Mouse (Mus musculus) Muller cell, postnatal 12 days (primary cell): ENCODE measurements around the gene Me1.

ENCODE experiments used
- DNase-seq: peaks from one replicate; pipeline ENCODE4 v3.0.0-alpha.2; 2015; ENCODE audit errors: inconsistent ontology term

Me1 gene

DNA sequence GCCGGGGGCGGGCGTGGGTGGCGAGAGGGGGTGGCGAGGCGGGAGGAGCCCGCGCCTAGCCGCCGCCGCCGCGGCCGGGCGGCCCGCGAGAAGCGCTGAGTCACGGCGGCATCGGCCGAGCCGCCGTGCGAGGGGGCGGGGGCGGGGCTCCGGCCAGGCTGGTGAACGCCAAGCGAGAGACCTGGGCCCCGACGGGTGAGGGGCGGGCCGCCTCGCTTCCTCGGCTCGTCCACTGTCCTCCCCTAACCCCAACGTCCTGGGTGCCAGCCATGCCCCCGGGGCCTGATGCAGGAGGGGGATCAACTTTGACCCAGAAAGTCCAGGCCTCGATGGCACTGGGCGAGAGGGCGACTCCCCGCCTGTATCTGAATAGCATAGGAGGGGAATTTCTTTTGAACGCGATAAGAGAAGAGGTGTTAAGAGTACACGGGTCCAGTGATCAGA, at the start of gene Me1:
Gene Me1 (minus strand): TSS at position 136 of the 444 bp plus-strand sequence.
- DNase-seq = peak; percentile 82

DNA sequence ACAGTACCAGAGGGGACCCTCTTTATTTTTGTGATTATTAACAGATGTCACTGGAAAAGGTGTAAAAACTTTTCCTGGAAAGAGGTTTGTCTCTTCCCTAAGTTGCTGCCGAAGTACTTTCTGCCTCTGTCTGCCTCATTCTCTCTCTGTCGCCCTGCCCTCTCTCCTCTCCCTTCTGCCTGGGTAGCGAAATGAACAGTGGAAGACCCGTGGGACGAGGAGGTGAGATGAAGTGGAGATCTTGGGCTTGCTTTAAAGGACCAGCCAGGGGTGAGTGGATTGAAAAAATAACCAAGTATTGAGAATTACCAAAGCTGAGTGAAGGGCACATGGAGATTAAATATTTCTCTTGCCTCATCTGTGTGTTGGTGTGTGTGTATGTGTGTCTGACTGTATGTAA, 48.3 kb upstream of the Me1 start:
- DNase-seq = no peak

DNA sequence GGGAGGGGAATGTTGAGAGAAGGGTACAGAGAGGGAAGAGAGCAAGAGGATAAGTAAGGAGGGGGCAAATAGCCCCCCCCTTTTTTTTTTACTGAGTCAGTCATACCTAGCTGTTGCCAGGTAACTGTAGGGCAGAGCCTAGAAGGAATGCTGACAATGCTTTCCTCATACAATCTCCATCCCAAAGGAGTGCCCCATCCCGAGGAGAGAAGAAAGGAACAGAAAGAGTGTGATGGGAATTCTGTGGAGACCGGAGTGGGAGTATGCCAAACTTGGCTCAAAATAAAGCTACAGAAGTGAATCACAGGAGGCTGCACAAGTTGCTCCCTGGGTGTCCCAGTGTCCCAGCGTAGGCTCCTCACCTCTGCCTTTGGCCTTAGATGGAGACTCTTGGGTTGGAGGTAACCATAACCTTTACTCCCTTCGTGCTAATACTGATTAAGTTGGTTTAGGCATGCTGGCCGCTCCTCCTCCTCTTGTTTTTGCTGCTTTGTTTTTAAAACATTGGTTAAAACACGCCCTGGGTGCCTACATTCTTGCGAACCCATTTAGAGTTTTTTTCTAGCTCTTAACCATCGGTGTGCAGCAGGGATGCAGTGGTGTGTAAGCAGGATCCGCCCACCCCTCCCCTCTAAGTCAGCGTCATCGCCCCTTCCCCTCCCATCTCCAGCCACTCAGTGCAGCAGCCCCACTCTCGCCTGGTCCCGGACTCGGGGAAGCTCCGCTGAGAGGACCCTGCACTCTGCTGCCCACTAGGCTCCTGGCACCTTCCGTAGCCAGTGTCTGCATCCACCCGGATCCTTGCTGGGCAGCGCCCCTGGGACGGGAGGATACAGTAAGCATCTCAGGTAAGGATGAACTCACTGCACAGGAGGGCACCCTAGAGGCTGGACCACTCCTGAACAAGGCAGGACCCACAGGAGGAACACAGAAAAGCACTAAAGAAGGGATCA, 47.5 kb upstream of the Me1 start, which contains the start of gene Prss35:
Gene Prss35 (plus strand): TSS at position 691 of the 953 bp plus-strand sequence.
- peak; percentile 67 for DNase-seq

DNA sequence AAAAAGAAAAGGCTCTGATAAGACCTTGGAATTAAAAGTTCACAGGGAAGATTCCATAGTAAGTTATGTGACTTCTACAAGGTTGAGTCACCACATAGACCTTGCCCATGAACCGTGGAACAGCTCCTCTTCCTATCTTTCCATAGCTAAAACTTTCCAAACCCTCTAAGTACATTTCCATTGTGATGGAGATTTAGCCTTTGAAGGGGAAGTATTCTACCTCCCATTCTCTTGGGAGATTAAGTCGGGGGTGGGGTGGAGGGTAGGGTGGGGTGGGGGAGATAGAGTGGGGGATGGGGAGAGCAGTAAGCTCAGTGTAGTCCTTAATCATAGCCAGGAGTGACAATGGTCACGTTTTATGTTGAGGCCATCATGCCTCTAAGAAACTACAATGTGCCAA, 44.2 kb upstream of the Me1 start:
- DNase-seq = no peak

DNA sequence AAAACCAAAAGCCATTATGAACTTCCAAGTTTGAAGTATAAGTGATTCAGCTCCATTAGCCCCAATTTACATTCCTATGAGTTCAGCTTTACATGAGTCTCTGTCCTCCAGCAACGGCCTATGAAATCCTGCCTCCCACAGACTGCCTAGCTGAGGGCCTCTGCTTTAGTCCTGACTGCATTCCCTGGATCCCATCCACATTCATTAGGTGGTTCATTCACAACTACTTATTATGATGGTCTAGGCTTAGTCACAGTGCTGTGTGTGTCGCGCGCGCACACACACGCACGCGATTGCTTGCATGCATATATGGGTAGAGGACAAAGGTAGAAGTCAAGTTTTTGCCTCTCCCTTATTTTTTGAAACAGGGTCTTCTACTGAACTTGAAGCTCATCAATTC, 43.0 kb upstream of the Me1 start:
- peak; percentile 66 for DNase-seq

DNA sequence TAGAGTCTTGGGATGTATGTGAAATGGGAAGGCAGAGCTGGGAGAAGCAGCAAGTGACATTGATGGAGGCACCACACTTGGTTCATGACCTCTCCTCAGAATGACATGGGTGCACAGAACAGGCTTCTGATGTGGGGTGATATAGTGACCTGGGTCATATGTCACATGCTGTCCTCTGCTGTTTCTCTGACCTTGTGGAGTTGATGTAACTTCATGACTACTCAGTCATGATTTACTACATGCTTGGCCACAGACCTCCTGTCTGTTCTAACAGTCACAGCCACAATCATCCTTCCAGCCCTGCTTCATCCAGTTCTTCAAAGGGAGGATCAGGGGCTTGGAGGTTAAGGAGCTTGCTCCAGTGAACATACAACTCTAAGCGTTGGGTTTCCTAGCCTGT, 42.3 kb upstream of the Me1 start:
- DNase-seq = no peak

DNA sequence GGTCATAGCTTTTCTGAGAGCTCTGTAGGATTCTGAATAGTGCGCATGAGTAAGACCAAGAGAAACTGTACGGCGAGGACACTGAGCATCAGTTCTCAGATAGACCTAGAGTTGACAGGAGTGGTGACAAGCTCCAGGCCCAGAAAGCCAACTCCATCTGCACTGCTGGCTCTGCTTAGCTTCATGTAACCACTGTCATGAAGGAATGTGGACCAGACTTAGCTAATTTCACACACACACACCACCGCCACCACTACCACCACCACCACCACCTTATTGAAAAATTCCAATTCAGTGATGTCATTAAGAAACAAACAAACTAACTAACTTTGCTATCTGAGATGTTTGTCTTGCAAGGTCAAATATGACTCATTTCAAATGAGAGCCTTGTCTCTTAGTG, 41.2 kb upstream of the Me1 start:
- peak; percentile 25 for DNase-seq

DNA sequence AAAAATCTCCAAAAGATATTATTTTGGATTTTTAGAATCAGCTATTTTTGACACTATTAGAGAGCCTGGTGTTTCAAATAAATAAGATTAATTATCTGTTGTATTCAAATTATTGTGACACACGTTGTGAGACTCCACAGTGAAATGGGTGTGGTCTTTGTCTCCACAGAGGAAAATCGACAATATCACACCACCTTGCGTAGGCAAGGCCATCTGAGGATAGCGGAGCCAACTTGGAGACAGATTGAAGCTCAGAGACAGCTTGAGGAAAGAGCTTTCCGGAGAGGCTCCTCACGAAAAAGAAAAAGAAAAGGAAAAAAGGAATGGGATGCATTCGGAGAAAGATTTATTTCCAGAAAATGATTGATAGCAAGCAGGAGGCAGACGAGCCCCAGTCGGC, 39.0 kb upstream of the Me1 start:
- no peak for DNase-seq

DNA sequence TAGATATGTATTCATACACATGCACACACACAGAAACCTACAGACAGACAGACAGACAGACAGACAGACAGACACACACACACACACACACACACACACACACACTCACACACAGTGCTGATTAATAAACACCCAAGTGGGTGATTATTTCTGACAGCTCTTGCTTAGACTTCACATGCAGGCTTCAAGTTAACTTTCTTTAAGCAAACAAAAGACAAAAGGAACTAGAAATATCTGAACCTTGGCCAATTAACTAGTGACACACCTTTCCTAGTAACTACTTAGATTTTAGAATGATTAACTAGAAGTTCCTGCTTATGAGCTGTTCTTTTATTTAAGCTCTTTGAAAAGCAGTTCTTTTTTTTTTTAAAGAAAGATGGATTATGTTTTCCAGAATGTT, 38.6 kb upstream of the Me1 start:
- no peak for DNase-seq

DNA sequence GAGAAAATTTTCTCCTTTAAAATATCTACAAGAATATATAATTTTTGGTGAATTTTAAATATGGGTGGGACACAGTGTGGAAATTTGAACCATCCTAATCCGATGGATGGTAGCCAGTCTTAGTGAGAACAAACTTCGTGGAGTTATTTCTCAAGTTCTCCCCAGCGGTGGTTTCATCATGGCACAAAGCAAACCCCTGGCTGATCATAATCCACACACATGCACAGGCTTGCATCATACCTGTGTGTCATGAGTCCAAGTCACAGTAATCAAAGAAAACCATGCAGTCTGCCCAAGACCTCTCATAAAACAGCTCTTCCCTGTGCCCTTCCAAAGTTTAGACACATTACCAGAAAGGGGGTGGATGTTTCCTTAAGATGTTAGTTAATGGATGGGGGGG, 34.1 kb upstream of the Me1 start:
- DNase-seq = no peak

DNA sequence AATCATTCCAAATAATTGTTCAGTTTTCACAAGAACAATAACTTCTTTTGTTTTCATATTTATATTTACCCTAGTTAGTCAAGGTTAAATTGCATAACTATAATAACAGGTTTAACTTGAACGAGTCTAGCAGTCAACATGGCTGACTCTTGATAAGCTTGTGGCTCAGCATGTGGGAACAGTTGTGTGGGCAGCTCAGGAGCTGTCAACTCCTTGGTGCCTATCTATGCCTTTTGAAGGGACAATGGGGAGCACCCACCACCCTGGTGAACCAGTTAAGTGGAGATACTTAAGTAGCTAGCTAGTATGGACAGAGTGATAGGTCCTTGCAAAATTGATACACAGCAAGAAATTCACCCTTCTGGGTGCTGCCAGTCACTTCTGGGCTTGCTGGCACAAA, 33.3 kb upstream of the Me1 start:
- no peak for DNase-seq

DNA sequence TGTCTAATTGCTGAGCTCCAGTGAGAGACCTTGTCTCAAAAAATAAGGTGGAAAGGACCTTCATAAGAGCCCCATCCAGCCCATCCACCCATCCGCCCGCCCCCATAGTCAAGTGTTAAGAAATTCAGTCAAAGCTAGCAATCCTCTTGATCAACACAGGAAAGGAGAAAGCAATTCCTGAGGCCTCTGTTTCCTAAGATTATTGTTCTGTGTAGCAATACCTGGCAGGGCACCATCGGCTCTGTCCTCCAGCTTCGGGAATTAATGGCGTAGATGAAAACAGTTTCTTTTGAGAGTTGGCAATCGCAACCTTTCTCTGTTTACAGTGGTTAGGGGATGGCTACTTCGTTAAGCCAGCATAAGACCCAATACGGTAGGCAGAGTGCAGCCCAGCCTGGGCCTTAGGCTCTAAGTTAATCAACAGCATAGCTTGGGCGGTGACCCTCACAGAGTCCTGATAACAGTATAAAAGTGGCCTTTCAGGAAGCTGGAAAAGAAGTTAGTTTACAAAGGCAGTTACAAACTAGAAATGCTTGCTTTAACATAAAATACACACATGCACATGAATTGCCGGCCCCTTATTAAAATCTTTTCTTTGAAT, 32.6 kb upstream of the Me1 start:
- no peak for DNase-seq

DNA sequence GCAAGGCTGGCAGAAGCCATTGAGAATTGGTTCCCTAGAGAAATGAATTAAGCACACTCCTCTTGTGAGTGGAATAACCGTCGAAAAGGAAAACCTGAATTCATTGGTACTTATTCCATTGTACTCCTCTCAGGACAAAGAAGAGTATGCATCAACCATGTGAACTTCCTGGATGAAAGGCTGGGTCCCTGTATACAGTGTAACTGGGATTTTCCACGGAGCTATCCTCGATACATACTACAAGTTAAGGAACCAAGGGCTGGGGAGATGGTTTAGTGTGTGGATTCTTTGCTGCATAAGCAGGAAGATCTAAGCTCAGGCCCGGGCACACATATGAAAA, 30.6 kb upstream of the Me1 start:
- no peak for DNase-seq

DNA sequence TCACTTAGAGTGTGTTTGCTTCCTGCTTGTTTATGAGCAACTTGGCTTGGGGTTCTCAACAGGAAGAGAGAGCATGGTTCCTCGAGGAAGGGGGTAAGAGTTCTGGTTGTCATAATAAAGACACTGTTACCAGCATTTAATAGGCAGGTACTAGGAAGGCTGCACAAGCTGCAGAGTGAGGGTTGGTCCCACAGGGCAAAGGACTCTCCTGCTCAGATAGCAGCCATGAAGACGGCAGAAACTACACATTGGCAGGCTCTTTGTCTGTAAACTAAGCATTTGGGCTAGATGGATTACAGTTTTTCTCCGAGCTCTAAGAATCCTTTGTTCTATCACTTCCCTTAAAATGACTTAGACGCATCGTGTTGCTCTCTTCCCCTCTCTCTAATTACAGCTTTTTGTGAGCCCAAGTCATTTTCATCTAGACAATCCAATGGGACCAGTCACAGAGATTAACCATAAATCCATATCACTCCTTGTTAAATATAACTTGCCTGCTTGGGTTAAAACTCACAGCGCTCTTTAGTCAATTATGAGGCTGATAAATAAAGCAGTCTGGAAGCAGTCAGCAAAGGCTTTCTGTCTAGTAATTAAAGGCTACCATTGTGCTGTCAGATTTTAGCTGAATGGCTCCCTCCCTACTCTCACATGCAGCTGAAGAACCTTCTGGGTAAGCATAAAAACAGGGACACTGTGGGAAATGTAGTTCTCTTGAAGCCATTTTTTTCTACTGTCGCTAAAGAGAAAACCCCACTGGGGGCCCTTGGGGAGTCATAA, 30.0 kb upstream of the Me1 start:
- no peak for DNase-seq

DNA sequence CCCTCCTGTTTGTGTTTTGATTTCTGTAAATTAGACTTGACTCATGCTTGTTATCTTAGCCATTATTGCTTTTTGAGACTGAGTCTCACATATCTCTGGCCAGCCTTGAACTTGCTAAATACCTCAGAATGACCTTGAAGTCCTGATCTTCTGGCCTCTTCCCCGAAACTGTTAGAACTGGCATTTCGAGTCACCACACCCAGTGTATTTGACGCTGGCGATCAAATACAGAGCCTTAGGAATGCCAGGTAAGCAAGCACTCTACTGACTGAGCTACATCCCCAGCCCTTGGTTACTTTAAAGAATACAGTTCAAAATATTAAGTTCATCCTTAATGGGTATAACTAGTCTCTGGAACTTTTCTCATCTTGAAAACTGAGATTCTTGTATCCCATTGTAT, 29.3 kb upstream of the Me1 start:
- DNase-seq = no peak

DNA sequence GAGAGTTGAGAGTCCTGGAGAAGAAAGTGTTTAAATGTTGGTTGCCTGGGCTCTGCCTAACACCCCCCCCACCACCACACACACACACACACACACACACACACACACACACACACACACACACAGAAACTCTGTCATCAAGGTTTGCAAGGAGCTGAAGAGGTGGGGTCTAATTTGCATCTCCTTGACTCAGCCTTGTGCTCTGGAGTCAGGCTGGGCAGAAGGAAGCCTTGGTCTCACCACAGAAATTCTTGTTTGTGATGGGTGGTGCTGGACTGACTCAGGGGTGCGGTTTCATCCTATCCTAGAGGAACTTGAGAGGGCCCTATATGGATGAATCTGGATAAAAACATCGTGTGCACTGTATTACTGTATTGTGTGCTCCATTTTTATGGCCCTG, 25.0 kb upstream of the Me1 start:
- DNase-seq = no peak

DNA sequence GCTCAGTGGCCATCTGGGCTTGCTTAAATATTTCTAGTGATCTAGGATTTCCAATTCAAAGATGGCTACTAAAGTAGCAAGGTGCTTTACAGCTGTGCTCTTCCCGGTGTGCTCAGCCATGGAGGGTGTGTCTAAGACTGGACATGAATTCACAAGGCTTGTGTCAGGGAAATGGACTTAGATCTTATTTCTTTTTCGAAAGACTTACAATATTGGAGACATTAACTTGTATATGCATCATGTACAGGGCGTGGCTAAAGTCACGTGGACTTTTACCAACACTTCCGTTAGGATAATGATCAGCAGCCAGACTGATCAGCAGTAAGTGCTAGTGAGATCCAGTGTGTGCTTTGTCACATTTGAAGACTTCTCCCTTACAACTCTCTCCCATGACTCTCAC, 24.5 kb upstream of the Me1 start:
- DNase-seq = no peak

DNA sequence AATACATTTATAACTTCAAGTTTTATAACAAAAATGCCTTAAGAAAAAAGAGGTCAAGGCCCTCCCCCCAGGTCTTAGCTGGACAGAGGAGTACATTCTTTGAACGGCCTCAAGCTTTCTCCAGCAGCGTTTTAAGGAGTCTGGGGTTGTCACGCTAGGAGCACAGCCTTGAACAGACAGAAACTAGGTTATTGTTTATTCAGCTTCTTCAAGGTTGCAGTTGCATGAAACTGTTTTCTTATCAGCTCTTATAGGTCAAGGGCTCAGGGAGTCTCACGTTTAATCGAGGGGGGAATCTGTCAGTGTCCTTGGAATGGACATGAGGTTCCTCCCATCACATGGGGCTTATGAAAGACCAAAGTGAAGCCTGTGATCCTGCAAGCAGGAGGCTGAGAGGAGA, 21.4 kb upstream of the Me1 start:
- no peak for DNase-seq

DNA sequence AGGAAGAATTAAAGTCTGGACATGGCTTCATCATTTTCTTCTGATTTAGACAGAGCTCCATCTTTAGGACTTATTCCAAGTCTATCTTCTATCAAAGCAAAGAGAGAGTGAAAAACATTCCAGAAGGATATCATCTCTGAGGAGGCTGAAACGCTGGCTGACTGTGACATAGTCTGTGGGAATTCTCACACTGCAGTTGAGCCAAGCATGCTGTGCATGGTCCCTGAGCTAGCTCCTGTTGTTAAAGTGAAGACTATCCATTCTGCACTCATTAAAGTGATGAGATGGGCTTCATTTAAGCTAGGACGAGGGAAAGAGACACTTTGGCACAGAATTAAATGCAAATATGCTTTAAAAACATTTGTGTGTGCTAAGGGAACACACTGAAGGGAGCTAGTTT, 20.8 kb upstream of the Me1 start:
- DNase-seq = no peak

DNA sequence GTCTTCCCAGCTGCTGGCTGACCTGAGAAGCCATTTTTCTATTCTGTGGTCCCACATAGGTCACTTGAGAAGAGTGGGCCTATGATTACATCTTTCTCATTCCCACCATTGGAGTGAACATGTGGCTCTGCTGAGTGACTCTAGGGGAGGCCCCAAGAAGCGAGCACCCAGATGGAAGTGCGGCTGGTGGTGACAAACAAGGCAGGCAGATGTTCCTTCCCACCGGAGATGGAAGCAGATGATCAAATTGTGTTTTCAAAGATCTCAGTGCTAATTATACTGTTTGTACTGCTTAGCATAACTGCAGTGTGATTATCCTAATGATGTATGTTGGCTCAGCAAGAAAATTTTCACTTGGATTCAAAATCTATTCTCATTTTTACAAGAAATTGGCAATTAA, 18.3 kb upstream of the Me1 start:
- no peak for DNase-seq

DNA sequence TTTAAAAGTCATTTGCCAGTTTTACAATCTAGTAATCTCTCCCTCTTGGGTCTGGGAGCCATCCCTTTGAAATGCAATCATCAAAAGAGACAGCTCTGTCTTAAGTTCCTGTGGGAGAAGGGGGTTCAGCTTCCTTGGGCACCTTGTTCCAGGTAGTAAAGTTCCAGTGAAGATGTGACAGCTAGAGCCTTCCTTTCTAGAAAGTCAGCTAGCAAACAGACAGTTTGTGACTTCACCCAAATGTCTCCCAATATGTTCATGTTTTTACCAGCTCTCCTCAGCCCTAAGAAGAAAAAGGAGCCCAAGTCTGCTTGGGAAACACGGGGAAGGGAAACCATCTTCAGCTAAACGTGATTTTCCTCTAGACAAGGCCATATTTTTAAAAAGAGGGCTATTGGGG, 16.9 kb upstream of the Me1 start:
- no peak for DNase-seq

DNA sequence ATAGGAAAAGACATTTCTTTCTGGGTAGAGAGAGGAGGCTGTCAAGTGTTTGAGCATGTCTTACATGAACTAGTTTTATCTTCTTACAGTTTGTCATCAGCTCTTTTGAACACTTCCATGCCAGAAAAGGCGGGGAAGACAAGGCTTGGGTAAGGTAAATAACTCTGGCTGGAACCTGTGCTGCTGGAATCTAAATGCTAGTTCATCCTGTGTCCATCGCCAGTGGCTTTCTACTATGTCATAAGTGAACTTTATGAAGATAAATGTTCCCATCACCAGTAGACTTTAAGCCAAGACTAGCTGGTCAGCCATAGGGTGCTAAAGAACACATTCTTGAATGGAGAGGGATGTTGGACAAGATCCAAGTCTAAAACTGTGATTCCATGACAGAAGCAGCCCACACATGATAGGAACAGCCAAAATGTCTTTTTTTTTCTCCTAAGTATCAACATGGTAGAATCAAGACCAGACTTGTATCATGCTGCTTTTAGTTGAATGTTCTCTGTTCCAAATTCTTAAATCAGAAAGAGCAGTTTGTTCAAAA, 14.4 kb upstream of the Me1 start:
- DNase-seq = no peak
